Mouse (Mus musculus) ES-E14 (cell line): ENCODE measurements around the gene Tuba8. TPM values are rescaled to one million over a fixed set of nuclear protein-coding genes. Genes with fewer than 3 reads are reported as not detected.

ENCODE experiments used
- DNase-seq: peaks from one replicate; pipeline ENCODE4 v3.0.0-alpha.2; 2013; ENCODE audit warnings: low read depth, low spot score
- H3K27ac ChIP-seq: 2 replicates; pipeline ENCODE4 v1.5.1; 2012; ENCODE audit warnings: low read depth, mild to moderate bottlenecking, low read length, moderate library complexity, mixed read lengths; ENCODE audit not compliant: poor library complexity, insufficient read depth, severe bottlenecking
- H3K36me3 ChIP-seq: 2 replicates; pipeline ENCODE4 v1.6.1; 2012; ENCODE audit warnings: mild to moderate bottlenecking, low read length, moderate library complexity, mixed read lengths; ENCODE audit not compliant: control insufficient read depth, poor library complexity, insufficient read depth, severe bottlenecking
- H3K4me1 ChIP-seq, 2 experiments: fragments of 150-350 bp in 1 of 2; sonication (generic) in 1 of 2; 2 replicates each; pipeline ENCODE4 v1.6.1; 2012; ENCODE audit warnings: low read length in 2 of 2, mild to moderate bottlenecking in 1 of 2, mixed read lengths in 1 of 2; ENCODE audit not compliant: control insufficient read depth in 2 of 2, insufficient read depth in 2 of 2, poor library complexity in 1 of 2
- H3K4me3 ChIP-seq, 2 experiments: fragments of 150-350 bp in 1 of 2; sonication (generic) in 1 of 2; 2 replicates each; pipeline ENCODE4 v1.5.1; 2012; ENCODE audit warnings: low read length in 2 of 2, low read depth in 1 of 2, mild to moderate bottlenecking in 1 of 2, mixed read lengths in 1 of 2; ENCODE audit not compliant: insufficient read depth in 1 of 2, poor library complexity in 1 of 2, severe bottlenecking in 1 of 2
- H3K9ac ChIP-seq: 2 replicates; pipeline ENCODE4 v1.6.1; 2012; ENCODE audit warnings: low read depth, mild to moderate bottlenecking, low read length, mixed read lengths; ENCODE audit not compliant: poor library complexity, insufficient read depth, severe bottlenecking
- H3K9me3 ChIP-seq: fragments of 150-350 bp; sonication (generic); 2 replicates; pipeline ENCODE4 v1.6.1; 2012; ENCODE audit warnings: low read depth, mild to moderate bottlenecking, low read length; ENCODE audit not compliant: control insufficient read depth, insufficient read depth
- CHD2 ChIP-seq: IDR thresholded peaks from 2 replicates; pipeline ENCODE4 v1.6.1; 2014; ENCODE audit warnings: mild to moderate bottlenecking, low read depth, low read length, inconsistent platforms
- HCFC1 ChIP-seq: IDR thresholded peaks from 2 replicates; pipeline ENCODE4 v1.6.1; 2012; ENCODE audit warnings: low read length, inconsistent platforms, borderline replicate concordance; ENCODE audit not compliant: insufficient read depth
- MAFK ChIP-seq: IDR thresholded peaks from 2 replicates; pipeline ENCODE4 v1.6.1; 2014; ENCODE audit warnings: mild to moderate bottlenecking, low read depth, low read length, inconsistent platforms; ENCODE audit not compliant: insufficient read depth
- ZC3H11A ChIP-seq: IDR thresholded peaks from 2 replicates; pipeline ENCODE4 v1.6.1; 2012; ENCODE audit warnings: low read depth, mild to moderate bottlenecking, inconsistent platforms, low read length, borderline replicate concordance
- ZNF384 ChIP-seq: IDR thresholded peaks from 2 replicates; pipeline ENCODE4 v1.6.1; 2012; ENCODE audit warnings: low read depth, low read length, inconsistent platforms
- in situ Hi-C, 2 experiments: fragments of 600-800 bp; cut with MboI; formaldehyde crosslinking; loops; one replicate each; pipeline ENCODE4 v1.15.1; 2025; ENCODE audit warnings: low sequenced_read_pairs in 2 of 2, inconsistent platforms in 1 of 2; ENCODE audit not compliant: unreplicated experiment in 2 of 2
- total RNA-seq: library from RNA; depleted of rRNA; stranded (reverse); fragments of 300-350 nt; gene quantifications from 2 replicates; pipeline ENCODE4 v1.2.3, GENCODE M21; 2012

Gene Tuba8
- total RNA-seq, 1 experiment, result 0.62 TPM

- no peaks in the 10 kb centered on the region for H3K9me3 ChIP-seq
- no peaks in the 10 kb centered on the region for H3K36me3 ChIP-seq
- TF ChIP-seq HCFC1, result no peak
- no peak for TF ChIP-seq MAFK
- TF ChIP-seq ZNF384, result no peak
- no peak for TF ChIP-seq CHD2
- no peak for TF ChIP-seq ZC3H11A
- in situ Hi-C loops, result loop anchor here in 1 of 2 experiments (10.0 to 25.0 kb wide), 2 partner anchors 100 to 272 kb away; no protein-coding TSS in a partner anchor
- no peak for DNase-seq
- no peak overlapping the region for H3K27ac ChIP-seq
- H3K4me3 ChIP-seq, result no peak overlapping the region
- no peaks in the 10 kb centered on the region for H3K4me1 ChIP-seq
- no peak overlapping the region for H3K9ac ChIP-seq
These were observed 52.0 kb downstream of the Tuba8 start for GRCm38 (mm10) chr6:121262496-121262895.

- no peaks in the 10 kb centered on the region for H3K9me3 ChIP-seq
- no peaks in the 10 kb centered on the region for H3K36me3 ChIP-seq
- H3K27ac ChIP-seq, result no peak overlapping the region
- no peak for DNase-seq
- in situ Hi-C loops, result loop anchor here in 1 of 2 experiments (25.0 kb wide), 1 partner anchor 92 kb away; no protein-coding TSS in a partner anchor
- H3K4me1 ChIP-seq, result no peaks in the 10 kb centered on the region
- H3K9ac ChIP-seq, result no peak overlapping the region
- TF ChIP-seq MAFK (no peak), HCFC1 (no peak), ZNF384 (no peak), CHD2 (no peak), ZC3H11A (no peak)
- no peak overlapping the region for H3K4me3 ChIP-seq
These were observed 59.7 kb downstream of the Tuba8 start for GRCm38 (mm10) chr6:121270156-121270555.

GRCm38 (mm10) chr6:121271707-121272074 lies 61.2 kb downstream of the Tuba8 start:
- Histone ChIP-seq H3K9me3 (no peaks in the 10 kb centered on the region), H3K36me3 (no peaks in the 10 kb centered on the region), H3K27ac (no peak overlapping the region), H3K4me1 (no peaks in the 10 kb centered on the region), H3K9ac (no peak overlapping the region), H3K4me3 (no peak overlapping the region)
- in situ Hi-C loops, result loop anchor here in 1 of 2 experiments (25.0 kb wide), 1 partner anchor 91 kb away; no protein-coding TSS in a partner anchor
- TF ChIP-seq CHD2 (no peak), HCFC1 (no peak), MAFK (no peak), ZC3H11A (no peak), ZNF384 (no peak)
- no peak for DNase-seq

GRCm38 (mm10) chr6:121272075-121272800 lies 61.7 kb downstream of the Tuba8 start:
- TF ChIP-seq ZC3H11A (peak; percentile 72; the same call in 1 of the 2 replicates), MAFK (no peak), HCFC1 (no peak)
- no peaks in the 10 kb centered on the region for H3K36me3 ChIP-seq
- no peaks in the 10 kb centered on the region for H3K9me3 ChIP-seq
- in situ Hi-C loops, result loop anchor here in 1 of 2 experiments (25.0 kb wide), 1 partner anchor 90 kb away; no protein-coding TSS in a partner anchor
- H3K27ac ChIP-seq, result no peak overlapping the region
- no peaks in the 10 kb centered on the region for H3K4me1 ChIP-seq
- no peak overlapping the region for H3K9ac ChIP-seq
- peak overlapping the region in 1 of 2 experiments; percentile 32; a peak in 3 of 4 replicates for H3K4me3 ChIP-seq
- peak; percentile 54 for DNase-seq
